Mouse (Mus musculus) testis, adult 2 months (tissue): Measurements from ENCODE around the gene Gm21981. TPM values are rescaled to one million over a fixed set of nuclear protein-coding genes. Genes with fewer than 3 reads are reported as not detected.

ENCODE experiments used
- H3K27ac ChIP-seq: fragments of 200-500 bp; 2 replicates; pipeline ENCODE4 v1.5.1; 2012; ENCODE audit warnings: low read depth, low read length; ENCODE audit not compliant: control insufficient read depth, insufficient read depth
- H3K27me3 ChIP-seq: fragments of 200-500 bp; 2 replicates; pipeline ENCODE4 v1.6.1; 2012; ENCODE audit warnings: mild to moderate bottlenecking, low read length, moderate library complexity; ENCODE audit not compliant: control insufficient read depth, insufficient read depth
- H3K36me3 ChIP-seq: fragments of 200-500 bp; 2 replicates; pipeline ENCODE4 v1.6.1; 2012; ENCODE audit warnings: mild to moderate bottlenecking, low read length; ENCODE audit not compliant: control insufficient read depth, insufficient read depth
- H3K4me1 ChIP-seq: fragments of 200-500 bp; 2 replicates; pipeline ENCODE4 v1.6.1; 2012; ENCODE audit warnings: low read length; ENCODE audit not compliant: control insufficient read depth, insufficient read depth
- H3K4me3 ChIP-seq: fragments of 200-500 bp; 2 replicates; pipeline ENCODE4 v1.5.1; 2012; ENCODE audit warnings: low read depth, mild to moderate bottlenecking, low read length, moderate library complexity, mixed read lengths; ENCODE audit not compliant: control insufficient read depth
- CTCF ChIP-seq: fragments of 200-500 bp; IDR thresholded peaks from 2 replicates; pipeline ENCODE4 v1.5.1; 2012; ENCODE audit warnings: low read depth, mild to moderate bottlenecking, inconsistent platforms, low read length, moderate library complexity; ENCODE audit not compliant: control insufficient read depth, insufficient read depth, insufficient replicate concordance
- POLR2A ChIP-seq: fragments of 200-500 bp; IDR thresholded peaks from 2 replicates; pipeline ENCODE4 v1.6.1; 2012; ENCODE audit warnings: low read depth, mild to moderate bottlenecking, inconsistent platforms, low read length, moderate library complexity; ENCODE audit not compliant: control insufficient read depth
- polyA plus RNA-seq: library from polyadenylated mRNA; depleted of rRNA; stranded (reverse); fragments of >200 nt; gene quantifications from 2 replicates; pipeline ENCODE4 v1.2.3, GENCODE M21; 2012

Gene Gm21981
- polyA plus RNA-seq, 1 experiment = 0.95 TPM

DNA sequence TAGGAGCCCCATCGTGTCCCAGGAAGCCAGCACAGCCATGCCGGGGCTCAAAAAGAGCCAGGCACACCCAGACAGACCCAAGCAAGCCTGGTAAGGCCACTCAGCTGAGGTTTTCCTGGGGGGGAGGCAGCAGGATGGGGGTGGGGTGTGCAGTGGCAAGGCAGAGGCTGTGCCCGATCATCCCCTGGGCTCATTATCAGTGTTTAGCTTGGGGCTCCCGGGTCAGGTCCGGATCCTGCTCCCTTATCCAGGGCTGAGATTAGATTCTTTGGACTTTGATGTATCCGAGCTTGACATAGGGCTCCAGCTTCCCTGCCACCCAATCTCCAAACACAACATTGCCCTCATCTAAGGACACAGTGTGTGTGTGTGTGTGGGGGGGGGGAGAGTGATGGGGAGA, 17.6 kb upstream of the Gm21981 start:
- no peaks in the 10 kb centered on the region for H3K27me3 ChIP-seq
- no peak overlapping the region for H3K27ac ChIP-seq
- H3K4me1 ChIP-seq = no peaks in the 10 kb centered on the region; the same call in 1 of the 2 replicates
- no peak overlapping the region for H3K4me3 ChIP-seq
- no peak for TF ChIP-seq POLR2A
- no peaks in the 10 kb centered on the region for H3K36me3 ChIP-seq

DNA sequence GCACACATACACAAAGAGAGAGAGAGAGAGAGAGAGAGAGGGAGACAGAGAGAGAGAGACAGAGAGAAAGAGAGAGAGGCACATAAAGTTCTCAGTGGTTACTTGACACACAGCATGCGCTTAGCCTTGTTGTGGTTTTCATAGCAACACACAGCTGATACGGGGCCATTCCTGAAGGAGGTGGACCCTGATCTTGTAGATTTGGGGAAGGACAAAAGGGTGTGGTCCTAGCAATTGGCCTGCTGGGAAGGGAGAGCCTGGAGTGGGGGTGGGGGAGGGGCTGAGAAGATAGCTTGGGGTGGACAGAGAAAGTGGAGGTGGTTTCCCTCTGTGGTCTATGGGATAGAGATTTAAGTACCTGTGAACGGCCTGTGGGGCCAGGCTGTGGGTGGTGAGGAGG, 15.8 kb upstream of the Gm21981 start:
- no peaks in the 10 kb centered on the region for H3K36me3 ChIP-seq
- H3K27me3 ChIP-seq = no peaks in the 10 kb centered on the region
- TF ChIP-seq CTCF = no peak
- TF ChIP-seq POLR2A = no peak
- H3K4me3 ChIP-seq = no peak overlapping the region
- H3K27ac ChIP-seq = no peak overlapping the region
- H3K4me1 ChIP-seq = no peaks in the 10 kb centered on the region; the same call in 1 of the 2 replicates

DNA sequence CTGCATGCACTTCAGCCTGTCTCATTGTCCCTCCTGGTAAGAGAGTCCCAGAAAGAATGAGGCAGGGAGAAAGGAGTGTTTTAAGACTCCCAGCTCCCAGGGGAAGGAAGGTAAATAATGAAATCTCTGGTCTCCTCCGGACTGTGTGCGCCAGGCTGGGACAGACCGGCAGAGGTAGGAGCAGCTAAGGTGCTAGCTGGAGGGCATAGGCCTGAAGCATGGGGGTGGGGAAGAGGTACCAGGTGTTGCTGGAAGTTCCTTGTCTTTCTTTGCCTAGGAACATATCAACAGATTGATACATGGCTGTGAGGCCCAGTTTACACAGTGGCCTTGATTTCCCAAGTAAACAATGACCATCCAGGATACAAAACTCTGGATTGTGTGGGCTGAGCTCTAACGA, 14.7 kb upstream of the Gm21981 start:
- H3K4me1 ChIP-seq = no peaks in the 10 kb centered on the region; the same call in 1 of the 2 replicates
- TF ChIP-seq POLR2A (no peak), CTCF (no peak)
- no peaks in the 10 kb centered on the region for H3K27me3 ChIP-seq
- H3K4me3 ChIP-seq = no peak overlapping the region
- H3K27ac ChIP-seq = no peak overlapping the region
- H3K36me3 ChIP-seq = no peaks in the 10 kb centered on the region

DNA sequence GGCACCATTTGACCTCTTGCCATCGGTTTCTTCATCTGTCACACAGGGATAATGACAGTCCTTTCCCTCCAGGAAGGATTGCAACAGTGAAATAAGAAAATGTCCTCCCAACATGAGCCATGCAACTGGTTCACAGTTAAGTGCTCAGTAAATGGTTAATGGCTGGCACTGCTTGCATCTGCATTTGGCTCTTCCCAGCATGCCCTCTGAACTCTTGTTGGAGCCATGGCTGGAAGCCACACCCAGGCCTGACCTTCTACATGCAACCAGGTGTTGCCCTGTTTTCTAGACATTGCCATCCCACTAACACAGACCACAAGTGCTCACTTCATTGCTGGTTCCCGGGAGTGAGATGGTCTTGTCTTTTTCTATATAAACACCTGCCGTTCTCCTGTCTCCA, 13.7 kb upstream of the Gm21981 start:
- TF ChIP-seq POLR2A = no peak
- no peak for TF ChIP-seq CTCF
- Histone ChIP-seq H3K27me3 (no peaks in the 10 kb centered on the region), H3K36me3 (no peaks in the 10 kb centered on the region), H3K4me1 (peaks cover 5% of the 10 kb centered on the region), H3K4me3 (no peak overlapping the region), H3K27ac (no peak overlapping the region)

DNA sequence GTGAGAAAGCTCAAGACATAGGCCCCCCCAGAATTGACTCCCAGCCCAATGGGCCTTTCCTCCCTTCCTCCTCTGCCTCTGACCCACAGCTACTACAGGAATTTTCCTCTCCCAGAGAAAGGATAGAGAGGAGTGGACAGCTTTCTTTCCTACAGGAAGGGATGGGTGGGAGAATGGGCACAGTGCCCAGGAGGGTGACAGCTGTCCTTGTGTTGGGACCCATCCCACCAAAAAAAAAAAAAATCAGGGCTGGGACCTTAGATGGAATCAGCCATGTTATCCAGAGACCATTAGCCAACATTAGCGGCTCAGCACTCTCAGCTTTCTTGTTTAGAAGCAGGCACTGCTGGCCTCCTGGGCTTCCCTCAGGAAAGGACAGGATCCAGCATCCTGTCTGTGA, 11.9 kb upstream of the Gm21981 start:
- Histone ChIP-seq H3K4me1 (peaks cover 10% of the 10 kb centered on the region), H3K27me3 (no peaks in the 10 kb centered on the region), H3K36me3 (no peaks in the 10 kb centered on the region), H3K4me3 (no peak overlapping the region), H3K27ac (no peak overlapping the region)
- TF ChIP-seq POLR2A = no peak
- TF ChIP-seq CTCF = no peak

DNA sequence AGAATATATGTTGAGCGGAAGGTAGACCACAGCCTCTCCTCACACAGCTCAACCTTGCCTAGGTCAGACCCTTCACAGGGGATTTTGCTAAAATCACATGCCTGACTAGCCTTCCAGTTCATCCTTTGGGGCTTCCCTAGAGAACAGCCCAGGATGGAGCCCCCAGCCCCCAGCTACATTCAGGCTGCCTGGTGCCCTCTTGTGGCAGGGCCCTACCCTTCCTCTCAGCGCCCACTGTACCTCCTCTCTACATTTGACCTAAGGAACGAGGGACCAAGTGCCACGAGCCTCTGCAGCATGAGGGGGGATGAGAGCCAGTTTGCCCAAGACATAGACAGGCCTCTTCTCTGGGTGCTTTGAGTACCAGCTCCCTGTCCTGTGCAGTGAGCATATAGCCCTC, 10.4 kb upstream of the Gm21981 start:
- no peaks in the 10 kb centered on the region for H3K27me3 ChIP-seq
- TF ChIP-seq POLR2A (no peak), CTCF (no peak)
- peaks cover 10% of the 10 kb centered on the region for H3K4me1 ChIP-seq
- H3K4me3 ChIP-seq = no peak overlapping the region
- H3K27ac ChIP-seq = no peak overlapping the region
- no peaks in the 10 kb centered on the region for H3K36me3 ChIP-seq

DNA sequence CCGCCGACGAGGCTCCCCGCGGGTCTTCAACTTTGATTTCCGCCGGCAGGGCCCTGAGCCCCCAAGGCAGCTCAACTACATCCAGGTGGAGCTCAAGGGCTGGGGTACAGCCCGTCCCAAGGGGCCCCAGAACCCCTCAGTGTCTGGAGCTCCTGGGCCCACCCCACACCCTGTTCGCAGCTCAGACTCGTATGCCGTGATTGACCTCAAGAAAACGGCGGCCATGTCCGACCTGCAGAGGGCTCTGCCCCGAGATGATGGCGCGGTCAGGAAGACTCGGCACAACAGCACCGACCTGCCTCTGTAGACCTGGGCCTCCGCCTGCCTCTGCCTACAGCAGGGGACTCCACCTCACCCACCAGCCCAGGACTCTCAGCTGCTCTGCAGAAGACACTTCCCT, 9.3 kb upstream of the Gm21981 start:
- Histone ChIP-seq H3K4me3 (peak overlapping the region; percentile 60), H3K36me3 (no peaks in the 10 kb centered on the region), H3K27me3 (no peaks in the 10 kb centered on the region), H3K27ac (no peak overlapping the region), H3K4me1 (peaks cover 10% of the 10 kb centered on the region)
- no peak for TF ChIP-seq POLR2A
- no peak for TF ChIP-seq CTCF
